Mouse (Mus musculus): ENCODE results near the gene Ikbkg.
"Not testable (repeated sequence)": the region's sequence is repeated elsewhere in the genome, so short reads cannot be mapped to it uniquely, and the experiment has no call there.

The Ikbkg gene

GRCm38 (mm10) chrX:74451157-74451912 is 58.2 kb downstream of the Ikbkg start:
- CTCF ChIA-PET, result no interaction called here

DNA sequence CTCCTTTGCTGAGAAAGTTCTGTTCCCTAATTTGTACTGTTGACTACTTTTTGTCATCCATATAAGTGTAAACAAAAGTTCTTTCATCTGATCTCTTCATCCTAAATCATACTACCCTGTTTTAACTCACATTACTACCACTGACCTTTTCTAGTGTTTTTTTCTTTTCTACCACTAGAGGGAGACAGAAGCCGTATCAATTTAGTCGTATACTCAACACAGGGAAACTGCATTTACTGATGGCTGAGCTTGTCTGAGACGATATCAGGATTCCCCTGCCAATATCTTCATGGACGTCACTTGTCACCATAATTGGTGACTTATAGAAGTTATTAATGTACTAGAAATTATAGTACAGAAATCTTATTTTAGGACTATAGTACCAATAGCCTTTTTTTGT is 59.7 kb downstream of the Ikbkg start:
- CTCF ChIA-PET, result no interaction called here

GRCm38 (mm10) chrX:74481349-74481885 is 88.3 kb downstream of the Ikbkg start, which contains the start of gene Gm6880:
TSS of gene Gm6880 (minus strand) at chrX:74481399.
- CTCF ChIA-PET, result not testable (repeated sequence)

GRCm38 (mm10) chrX:74497131-74497530 is 104.0 kb downstream of the Ikbkg start:
- CTCF ChIA-PET, result no interaction called here

Data from spleen, embryonic (tissue).